Mouse (Mus musculus) ES-Bruce4 (cell line): ENCODE measurements around the gene Cd40.

Experiments
- CTCF ChIP-seq: IDR thresholded peaks from one replicate; pipeline ENCODE4 v1.8.1; 2011; ENCODE audit warnings: low read depth, low read length
- EP300 ChIP-seq: IDR thresholded peaks from 2 replicates; pipeline ENCODE4 v1.6.1; 2011; ENCODE audit warnings: low read depth, low read length; ENCODE audit not compliant: insufficient read depth
- POLR2A ChIP-seq: IDR thresholded peaks from one replicate; pipeline ENCODE4 v1.8.1; 2011; ENCODE audit warnings: low read length; ENCODE audit not compliant: insufficient read depth

DNA sequence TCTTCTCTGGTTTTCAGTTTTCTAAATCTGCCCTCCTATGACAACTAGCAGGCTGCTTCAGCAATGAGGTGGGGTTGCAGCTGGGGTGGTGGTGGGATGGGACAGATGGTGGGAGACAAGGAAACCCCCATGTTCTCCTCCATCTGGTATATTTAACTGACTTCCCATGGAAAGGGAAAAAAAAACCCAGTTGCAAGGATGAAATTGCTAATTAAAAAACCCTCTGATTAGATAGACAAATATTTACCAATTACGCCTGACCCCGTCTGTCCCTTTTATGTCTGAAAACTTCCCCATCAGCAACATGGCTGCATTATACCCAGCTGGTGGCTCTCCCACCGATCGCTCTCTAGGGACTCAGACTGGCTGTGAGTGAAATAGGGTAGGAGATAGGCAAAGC, 31.2 kb downstream of the Cd40 start:
- TF ChIP-seq POLR2A (no peak), EP300 (no peak), CTCF (no peak)
